Mouse (Mus musculus): ENCODE data around the gene Krt78.

The Krt78 gene

DNA sequence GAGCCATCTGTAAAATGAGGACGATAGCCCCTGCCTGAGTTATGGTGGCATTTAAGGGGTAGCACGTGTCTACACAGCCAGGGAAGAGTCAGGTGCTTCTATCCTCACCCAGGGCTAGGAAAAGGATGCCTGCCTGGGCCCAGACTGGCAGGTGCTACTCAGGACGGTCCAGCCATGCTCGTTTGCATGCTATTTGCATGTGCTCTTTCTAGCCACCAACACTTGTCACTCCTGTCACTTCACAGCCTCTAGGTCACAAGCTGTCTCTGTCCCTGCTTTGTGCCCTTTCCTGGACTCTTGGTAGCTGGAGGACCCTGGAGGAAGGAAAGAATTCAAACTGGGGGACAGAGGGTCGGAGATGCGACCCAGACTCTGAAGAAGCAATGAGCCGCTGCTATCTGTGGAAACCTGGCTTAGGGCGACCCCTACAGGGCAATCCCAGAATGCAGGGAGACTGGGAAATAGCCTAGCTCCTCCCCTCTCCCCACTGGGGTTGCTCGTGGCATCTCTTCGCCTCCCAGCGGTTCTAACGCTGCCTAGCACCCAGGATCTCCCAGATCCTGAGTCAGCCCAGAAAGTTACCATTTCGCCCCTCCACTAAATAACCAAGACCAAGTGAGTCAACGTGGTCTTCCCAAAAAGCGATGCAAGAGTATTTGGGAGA, 19.5 kb upstream of the Krt78 start:
- DNase-seq (ENCODE audit: low spot score) = peak; percentile 94

DNA sequence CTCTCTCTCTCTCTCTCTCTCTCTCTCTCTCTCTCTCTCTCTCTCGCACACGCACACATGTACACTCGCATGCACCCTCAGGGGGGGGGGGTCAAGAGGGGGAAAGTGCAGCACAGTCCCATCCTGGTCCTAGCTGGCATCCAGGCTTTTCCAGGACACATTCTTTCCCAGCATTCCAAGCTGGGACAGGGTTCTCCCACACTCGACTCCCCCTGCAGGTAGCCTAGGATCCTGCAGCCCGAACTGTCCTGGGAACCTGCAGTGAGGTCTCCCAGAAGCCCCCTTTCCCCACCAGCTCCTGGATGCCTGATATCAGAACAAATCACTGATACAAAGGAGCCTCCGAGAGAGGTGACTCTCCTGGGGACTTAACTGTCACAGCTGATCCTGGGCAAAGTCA, 16.4 kb upstream of the Krt78 start:
- peak; percentile 61 for DNase-seq (ENCODE audit: low spot score)

DNA sequence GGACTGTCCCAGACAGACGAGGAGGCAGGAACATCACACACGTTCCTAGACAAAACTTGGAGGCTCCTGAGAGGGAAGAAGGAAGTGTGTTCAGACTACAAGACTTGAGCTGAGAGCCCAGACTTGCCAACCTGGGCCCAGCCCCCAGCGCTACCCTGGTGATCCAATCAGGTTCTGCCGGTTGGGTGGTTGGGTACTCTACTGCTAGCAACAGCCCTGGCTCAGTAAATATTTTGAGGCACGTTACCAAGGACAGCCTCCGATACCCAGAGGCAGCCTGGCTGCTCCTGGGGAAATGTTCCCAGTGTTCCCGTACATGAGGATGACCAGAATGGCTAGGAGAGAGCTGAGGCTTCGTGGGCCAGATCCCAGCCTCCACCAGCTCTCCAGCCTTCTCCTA, 12.7 kb upstream of the Krt78 start:
- DNase-seq (ENCODE audit: low spot score) = peak; percentile 58

DNA sequence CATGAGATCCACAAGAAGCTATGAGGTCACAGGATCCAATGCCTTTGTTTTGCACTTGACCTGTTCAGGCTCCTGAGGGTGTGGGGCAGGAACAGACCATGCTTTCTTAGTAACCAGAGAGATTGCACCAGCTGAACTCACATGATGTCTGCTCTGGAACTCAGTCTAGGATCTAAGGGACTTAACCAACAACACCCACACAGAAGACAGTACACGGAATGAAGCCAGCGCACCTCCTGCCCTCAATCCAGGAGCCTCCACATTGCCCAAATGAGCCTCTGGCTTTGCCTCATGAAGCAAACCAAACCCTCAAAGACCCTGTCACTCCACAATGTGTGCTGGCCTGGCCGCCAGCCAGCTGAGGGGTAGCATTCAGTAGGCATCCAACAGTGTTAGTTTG, 4.8 kb upstream of the Krt78 start:
- no peak for DNase-seq (ENCODE audit: low spot score)

DNA sequence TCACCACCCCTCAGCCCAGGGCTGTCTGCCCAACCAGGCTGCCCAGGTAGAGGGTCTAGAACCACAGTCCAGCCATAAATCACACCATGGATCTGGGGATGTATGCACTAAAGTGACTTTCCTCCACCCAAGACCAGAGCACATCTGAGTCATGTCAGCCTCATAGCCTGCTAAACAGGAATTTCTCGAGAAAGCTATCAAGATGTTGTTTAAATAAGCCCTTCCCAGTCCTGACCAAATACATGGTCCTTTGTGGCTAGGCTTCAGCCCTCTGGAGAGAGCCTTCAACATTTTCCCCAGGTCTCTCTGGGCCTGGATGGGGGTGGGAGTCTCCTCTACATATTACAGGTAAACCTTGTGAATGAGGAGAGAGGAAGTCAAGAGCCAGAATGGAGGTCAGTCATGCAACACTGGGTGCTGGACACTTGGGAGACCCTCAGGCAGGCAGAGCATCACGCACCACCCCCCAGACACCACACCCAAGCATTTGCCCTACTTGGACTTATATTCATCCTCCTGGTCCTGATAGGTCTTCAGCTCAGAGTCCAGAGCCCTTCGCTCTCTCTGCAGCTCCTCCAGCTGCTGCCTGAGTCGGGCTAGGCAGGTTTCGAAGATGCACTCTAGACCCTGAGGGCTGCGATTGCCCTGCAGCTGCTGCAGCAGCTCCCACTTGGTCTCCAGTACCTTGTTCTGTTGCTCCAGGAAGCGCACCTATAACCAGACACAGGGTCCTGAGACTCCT, 1.2 kb downstream of the Krt78 start:
- DNase-seq (ENCODE audit: low spot score) = no peak

DNA sequence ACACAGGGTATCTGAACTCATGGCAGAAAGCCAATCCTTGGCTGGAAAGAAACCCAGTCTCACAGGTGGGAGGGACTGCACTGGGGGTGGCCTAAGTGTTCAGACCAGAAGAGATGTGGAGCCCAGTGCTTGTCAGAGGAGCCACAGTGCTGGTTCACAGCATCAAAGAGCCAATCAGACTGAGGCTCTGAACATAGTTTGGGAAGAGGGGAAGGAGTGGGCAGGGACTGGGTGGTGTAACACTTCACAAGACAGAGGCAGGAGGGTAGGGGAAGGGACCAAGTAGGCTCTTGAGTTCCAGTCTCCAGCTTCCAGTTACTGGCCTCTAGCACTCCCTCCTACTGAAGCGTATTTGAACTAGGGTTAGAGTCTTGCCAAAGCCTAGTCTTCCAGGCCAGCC, 8.7 kb downstream of the Krt78 start:
- DNase-seq (ENCODE audit: low spot score) = no peak

DNA sequence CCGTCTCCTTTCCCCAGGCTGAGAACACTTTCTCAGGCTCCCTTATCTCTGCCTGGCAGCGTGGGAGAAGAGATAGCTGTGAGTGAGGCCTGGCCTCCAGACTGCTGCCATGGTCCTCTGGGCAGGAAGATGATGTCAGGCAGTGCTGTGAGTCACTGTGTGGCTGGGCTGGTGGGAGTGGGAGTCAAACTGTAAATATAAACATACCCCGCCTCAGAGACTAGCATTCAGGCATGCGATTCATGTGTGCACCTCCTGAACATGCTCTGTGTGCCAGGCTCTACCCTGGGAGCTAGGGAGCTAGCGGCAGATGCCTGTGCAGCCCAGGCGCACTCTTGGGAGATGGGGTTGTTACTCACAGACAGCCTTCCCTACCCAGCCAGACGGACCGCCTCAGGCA, 12.1 kb downstream of the Krt78 start:
- peak; percentile 55 for DNase-seq (ENCODE audit: low spot score)

DNA sequence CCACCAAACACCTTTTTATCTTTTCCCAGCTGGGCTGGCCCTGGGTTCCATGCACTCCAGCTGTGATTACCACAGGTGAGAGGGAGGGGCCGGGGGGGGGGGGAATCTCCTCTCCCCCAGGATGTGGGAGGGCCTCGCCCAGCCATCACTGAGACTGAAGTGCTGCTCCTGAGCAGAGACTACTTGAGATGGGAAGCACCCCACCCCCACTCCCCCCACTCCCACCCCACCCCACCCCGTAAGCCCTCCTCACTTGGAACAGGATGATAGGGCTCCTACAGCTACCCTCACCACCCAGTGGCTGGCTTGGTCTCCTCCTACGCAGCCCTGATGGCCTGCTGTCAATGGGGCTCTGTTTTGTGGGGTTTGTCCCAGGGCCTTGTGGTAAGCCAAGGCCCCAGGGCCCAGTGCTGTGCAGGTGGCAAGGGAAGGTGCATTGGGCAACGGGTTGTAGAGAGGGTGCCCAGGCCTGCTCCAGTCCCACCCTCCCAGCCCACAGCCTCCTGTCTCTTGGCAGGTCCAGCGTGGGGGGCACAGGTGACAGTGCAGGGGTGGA, 13.7 kb downstream of the Krt78 start, which contains the start of gene Krt79:
Gene Krt79 (minus strand): TSS at position 51 of the 556 bp plus-strand sequence.
- no peak for DNase-seq (ENCODE audit: low spot score)

DNA sequence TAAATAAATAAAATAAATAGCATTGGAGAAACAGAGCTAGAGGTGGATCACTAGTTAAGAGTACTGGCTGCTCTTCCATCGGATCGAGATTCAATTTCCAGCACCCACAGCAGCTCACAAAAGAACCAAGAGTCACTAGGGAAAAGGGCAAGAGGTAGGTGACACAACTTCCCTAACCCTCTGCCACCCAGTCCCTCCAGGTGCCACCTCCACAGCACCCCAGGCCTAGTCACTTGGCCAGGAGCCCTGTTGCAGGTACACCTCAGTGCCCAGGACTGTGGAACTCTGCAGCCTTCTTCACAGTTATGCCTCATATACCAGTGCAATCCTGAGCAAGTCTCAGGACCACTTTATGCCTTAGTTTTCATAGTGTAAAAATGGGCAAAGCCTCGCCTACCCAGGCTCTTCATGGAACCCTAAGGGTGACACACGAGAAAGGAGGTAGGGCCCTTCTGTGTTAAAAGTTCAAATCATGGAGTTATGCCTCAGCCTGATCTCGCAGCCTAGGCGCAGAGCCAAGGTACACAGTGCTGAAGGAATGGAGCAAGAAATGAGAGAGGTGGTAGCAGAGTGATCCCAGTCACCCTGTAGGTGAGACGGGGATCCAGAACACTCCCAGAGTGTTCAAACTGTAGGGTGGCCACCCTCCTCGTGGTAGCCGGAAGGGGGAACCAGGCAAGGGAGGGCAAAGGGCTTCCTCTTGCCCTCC, 15.3 kb downstream of the Krt78 start:
- no peak for DNase-seq (ENCODE audit: low spot score)

DNA sequence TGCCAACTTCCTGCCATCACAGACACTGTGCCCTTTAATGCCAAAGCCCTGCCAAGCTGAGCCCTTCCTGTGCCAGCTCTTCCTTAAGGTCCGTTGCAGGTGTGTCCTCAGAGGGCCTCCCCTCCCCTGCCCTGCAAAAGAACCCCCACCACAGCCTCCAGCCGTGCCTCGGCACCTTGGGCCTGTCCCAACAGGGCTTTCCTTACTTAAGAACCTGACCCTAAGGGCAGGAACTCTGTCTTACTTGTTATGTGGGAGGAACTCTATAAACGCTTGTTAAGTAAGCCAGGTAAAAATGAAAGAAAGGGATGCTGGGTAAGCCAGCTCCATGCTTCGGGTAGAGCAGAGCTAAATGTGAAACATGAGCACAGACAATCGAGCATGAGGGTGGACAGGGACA, 21.1 kb downstream of the Krt78 start:
- DNase-seq (ENCODE audit: low spot score) = no peak

DNA sequence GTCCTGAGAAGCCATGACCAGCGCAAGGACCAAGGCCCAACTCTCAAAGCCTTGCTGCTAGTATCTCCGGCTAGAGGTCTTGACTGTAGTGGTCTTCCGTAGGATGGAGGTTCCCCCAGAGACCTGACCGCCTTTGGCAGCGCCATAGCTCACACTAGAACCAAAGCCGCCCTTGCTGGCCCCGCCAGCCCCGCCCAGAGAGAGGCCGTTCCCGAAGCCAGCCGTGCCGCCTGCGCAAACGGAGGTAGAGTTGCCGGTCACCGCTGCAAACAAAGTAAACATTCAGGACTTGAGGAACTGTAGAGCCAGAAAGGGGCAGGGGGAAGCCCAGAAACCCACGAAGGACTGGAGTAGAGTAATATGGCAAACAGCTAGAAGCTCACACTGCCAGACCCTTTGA, 24.4 kb downstream of the Krt78 start:
- peak; percentile 50 for DNase-seq (ENCODE audit: low spot score)

DNA sequence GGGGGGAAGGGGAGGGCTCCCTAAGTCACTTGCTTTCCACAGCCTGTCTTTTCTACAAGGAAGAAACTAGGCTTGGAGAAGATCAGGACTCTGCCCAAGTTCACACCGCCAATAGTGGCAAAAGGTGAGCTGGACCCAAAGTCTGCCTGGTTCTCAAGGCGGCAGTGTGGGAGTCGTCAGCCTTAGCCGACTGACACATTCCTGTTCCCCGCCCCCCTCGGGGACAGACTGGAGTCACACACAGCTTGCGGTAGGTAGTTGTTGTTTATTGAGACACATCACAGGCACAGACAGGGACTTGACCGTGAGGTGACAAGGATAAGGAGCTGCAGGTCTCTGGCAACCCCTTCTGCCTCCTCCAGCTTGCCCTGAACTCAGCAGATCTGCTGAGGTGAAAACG, 25.0 kb downstream of the Krt78 start:
- no peak for DNase-seq (ENCODE audit: low spot score)

DNA sequence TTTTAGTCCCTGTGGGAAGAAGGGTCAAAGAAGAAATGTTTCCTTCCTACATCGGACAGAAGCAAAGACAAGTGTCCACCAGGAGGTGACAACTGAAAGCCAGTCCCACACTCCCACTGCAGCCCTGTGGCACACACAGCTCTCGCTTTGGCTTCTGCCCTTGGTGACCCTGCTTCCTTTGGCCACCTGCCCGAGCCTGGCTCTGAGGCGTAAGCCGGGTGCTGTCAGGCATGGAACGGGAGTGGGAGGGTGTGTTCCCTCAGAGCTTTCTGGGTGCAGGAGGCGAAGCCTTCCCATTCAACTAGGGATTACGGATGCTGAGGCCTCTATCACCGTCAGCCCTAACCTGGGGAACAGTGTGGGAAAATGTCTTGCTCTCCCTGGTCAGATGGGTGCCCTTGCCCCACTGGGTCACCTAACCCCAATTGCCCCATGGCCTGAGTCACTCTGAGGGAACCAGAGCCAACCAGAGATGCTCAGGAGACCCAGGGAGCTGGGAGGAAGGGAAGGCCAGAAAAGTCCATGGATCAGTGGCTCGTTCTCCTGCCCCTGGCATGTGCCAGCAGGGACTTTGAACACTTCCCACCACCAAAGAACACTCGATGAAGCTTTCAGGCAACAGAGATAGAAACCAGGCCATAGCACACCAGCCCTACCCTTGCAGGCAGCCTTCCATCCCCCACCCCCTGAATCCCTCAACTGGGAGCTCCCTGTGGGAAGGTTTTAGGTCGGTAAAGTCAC, 26.6 kb downstream of the Krt78 start:
- DNase-seq (ENCODE audit: low spot score) = peak; percentile 68

DNA sequence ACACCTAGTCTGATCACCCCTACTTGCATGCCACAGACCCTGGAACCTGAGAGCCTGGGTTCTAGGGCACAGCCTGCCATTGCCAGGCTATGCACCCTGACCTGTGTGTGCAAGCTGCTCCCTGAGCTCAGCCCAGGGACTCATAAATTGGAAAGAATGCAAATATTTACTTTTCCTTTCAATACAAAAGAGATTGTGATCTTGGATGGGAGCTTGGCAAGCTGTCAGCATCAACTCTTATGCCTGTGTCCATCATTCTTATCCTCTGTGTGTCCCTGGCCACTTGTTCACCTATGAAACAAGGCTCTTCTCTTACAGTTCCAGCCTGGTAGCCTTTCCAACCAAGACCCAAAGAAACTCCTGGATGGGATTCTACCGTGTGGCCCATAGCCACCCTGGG, 29.0 kb downstream of the Krt78 start:
- DNase-seq (ENCODE audit: low spot score) = no peak

DNA sequence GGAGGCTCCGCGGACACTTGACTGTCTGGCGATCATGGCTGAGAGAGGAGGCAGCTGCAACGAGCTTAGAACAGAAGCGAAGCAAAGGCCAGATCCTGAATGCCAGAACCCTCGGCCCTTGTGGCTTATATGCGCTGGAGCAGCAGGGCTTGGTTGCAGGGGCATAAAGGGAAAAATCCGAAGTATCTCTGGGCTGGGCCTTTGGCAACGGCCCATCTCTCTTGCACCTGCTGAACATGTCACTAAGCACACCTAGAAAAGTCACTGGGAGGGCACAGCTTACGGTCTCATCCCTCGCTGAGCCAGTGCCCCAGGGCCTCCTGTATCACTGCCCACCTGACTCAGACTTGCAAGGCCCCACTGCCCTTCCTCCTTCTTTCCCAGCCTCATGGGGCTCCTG, 29.5 kb downstream of the Krt78 start, which contains the start of gene Krt4:
Gene Krt4 (minus strand): TSS at position 101 of the 400 bp plus-strand sequence.
- DNase-seq (ENCODE audit: low spot score) = no peak

DNA sequence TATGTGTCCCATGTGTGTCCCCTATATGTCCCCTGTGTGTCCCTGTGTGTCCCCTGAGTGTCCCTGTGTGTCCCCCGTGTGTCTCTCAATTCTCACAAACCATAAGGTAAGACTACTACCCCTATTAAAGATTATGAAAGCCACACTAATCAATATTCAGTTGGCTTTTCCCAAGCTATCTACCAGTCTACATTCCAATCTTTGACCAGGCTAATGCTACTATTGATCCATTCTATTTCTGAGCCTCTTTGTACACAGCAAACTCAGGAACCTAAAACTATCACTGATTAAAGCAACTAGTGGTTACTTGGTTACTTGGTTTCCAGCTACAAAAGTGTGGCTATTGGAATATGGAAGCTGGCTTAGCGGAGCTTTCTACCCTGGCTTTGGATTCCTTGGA, 31.8 kb downstream of the Krt78 start:
- DNase-seq (ENCODE audit: low spot score) = no peak

DNA sequence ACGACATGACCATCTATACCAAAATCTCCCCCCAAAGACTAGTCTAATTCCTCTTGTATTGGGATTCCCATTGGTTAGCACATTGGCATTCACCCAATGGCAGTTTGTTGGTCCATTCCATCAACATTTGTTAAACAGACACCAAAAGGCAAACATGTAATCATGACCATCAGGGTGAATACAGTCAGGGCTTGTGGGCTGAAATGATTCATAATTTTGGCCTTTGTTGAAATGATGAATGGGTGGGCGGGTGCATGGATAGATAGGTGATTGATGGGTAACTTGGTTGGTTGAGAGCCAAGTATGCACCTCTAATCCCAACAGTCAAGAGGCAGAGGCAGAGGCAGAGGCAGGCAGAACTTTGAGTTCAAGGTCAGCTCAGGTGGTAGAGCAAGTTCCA, 38.0 kb downstream of the Krt78 start:
- DNase-seq (ENCODE audit: low spot score) = no peak

DNA sequence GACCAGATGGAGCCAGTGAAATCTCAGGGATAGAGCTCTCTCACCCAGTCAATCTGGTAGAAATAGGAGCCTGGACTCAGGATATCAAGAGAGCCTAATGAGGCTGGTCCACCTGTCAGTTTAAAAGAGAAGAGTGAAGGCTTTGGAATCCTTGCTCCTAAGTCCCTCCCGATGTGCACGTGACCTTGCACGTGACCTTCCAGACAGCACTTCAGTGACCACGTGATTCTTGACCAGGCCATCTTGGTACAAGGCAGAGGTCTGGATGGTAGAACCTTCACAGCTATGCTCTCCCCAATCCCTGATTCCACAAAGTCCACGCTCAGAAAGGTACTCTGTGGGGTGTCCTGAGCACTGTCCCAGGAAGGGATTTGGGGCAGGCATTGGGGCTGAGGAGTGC, 49.2 kb downstream of the Krt78 start:
- no peak for DNase-seq (ENCODE audit: low spot score)

DNA sequence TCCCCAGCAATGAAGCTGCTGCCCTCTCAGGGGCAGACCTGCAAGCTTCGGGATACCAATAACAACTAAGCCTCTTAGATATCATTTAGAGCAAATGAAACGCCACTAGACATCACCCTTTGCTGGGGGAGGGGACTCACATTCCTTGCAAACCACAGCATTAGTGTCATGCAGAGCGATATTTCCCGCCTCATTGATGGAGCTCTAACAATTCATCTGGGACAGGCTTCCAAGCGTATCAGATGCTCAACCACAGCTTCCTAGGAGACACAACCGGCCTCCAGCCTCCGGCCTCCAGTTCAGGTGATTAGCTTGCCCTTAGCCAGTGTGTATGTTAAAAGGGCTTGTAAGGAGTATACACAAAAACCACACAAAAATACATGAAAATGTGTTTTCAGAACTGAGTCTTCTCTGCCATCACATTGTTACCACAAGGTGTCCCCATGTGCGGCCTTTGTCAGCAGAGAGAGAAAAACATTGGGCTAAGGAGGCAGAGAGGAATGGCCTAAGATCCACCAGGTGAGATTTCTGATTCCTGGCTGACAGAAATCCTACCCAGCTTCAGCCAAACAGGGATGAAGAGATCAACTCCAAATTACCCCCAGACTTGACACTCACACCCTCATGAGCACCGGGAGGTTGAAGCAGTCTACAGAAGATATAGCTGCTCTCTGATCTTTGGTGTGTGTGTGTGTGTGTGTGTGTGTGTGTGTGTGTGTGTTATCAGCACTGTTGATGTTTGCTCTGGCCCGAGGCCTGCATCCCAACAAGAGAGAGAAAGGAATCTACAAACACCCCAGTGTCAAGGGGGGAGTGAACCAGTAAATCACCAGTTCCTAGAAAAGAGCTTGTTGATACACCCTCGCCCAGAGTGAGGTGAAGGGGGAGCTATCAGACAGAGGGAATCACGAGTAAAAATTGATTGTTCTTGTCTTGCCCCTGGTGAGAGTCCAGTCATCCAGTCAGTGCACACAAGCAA, 51.6 kb downstream of the Krt78 start:
- no peak for DNase-seq (ENCODE audit: low spot score)

Data from ovary, postnatal 36 days (tissue).